Mouse (Mus musculus) heart, embryonic 12.5 days (tissue): Measurements from ENCODE around the gene Gm21293. TPM values are rescaled to one million over a fixed set of nuclear protein-coding genes. Genes with fewer than 3 reads are reported as not detected.
"Not testable (repeated sequence)": the region's sequence is repeated elsewhere in the genome, so short reads cannot be mapped to it uniquely, and the experiment has no call there.

Experiments
- ATAC-seq: fragments of 200-750 bp; cut with Nextera tagmentation; 2 replicates; pipeline ENCODE4 v1.8.0; 2017; ENCODE audit warnings: moderate TSS enrichment, moderate library complexity; ENCODE audit not compliant: insufficient number of reproducible peaks, low FRiP score
- H3K27ac ChIP-seq: fragments of 300-500 bp; sonication (generic); 2 replicates; pipeline ENCODE4 v1.5.1; 2016; ENCODE audit warnings: mild to moderate bottlenecking, moderate library complexity; ENCODE audit not compliant: poor library complexity, severe bottlenecking
- H3K27me3 ChIP-seq: fragments of 300-500 bp; sonication (generic); replicated peaks from 2 replicates; pipeline ENCODE4 v1.6.1; 2016; ENCODE audit warnings: mild to moderate bottlenecking, moderate library complexity
- H3K36me3 ChIP-seq: fragments of 300-500 bp; sonication (generic); 2 replicates; pipeline ENCODE4 v1.6.1; 2016; ENCODE audit warnings: mild to moderate bottlenecking, moderate library complexity
- H3K4me1 ChIP-seq: fragments of 300-500 bp; sonication (generic); replicated peaks from 2 replicates; pipeline ENCODE4 v1.6.1; 2016; ENCODE audit warnings: mild to moderate bottlenecking
- H3K4me2 ChIP-seq: fragments of 300-500 bp; sonication (generic); 2 replicates; pipeline ENCODE4 v1.6.1; 2016; ENCODE audit warnings: mild to moderate bottlenecking, moderate library complexity
- H3K4me3 ChIP-seq: fragments of 300-500 bp; sonication (generic); 2 replicates; pipeline ENCODE4 v1.5.1; 2016; ENCODE audit warnings: mild to moderate bottlenecking
- H3K9ac ChIP-seq: fragments of 300-500 bp; sonication (generic); 2 replicates; pipeline ENCODE4 v1.6.1; 2016; ENCODE audit warnings: mild to moderate bottlenecking, moderate library complexity
- H3K9me3 ChIP-seq: fragments of 300-500 bp; sonication (generic); replicated peaks from 2 replicates; pipeline ENCODE4 v1.6.1; 2016; ENCODE audit warnings: mild to moderate bottlenecking, moderate library complexity
- WGBS: fragments of 180-500 bp; shearing (Covaris S2); methylation state at CpG from one replicate; pipeline ENCODE4 v1.1.7; 2016; 5-methylcytosine and 5-hydroxymethylcytosine counted together
- polyA plus RNA-seq: library from polyadenylated mRNA; unstranded; fragments of >200 nt; fragmentation: Nextera tagmentation; extraction: Ambion mirVana; gene quantifications from 2 replicates; pipeline ENCODE4 v1.2.1, GENCODE M21; 2016

Gm21293 gene
- not detected in 2 replicates for polyA plus RNA-seq

- H3K27me3 ChIP-seq, ATAC-seq, H3K4me2 ChIP-seq, H3K27ac ChIP-seq, H3K4me3 ChIP-seq, H3K9me3 ChIP-seq, H3K9ac ChIP-seq, H3K4me1 ChIP-seq, H3K36me3 ChIP-seq: not testable (repeated sequence)
- no CpG with 5 or more reads among the region's 3 CpGs for WGBS
Observed at GRCm38 (mm10) chr10:104142687-104143086, at the start of gene Gm21293. Gene Gm21293 (plus strand): TSS chr10:104142987.

- Histone ChIP-seq H3K4me1 (no peaks in the 10 kb centered on the region), H3K36me3 (no peaks in the 10 kb centered on the region), H3K4me3 (no peak overlapping the region), H3K4me2 (no peak overlapping the region), H3K9me3 (no peaks in the 10 kb centered on the region), H3K27me3 (no peaks in the 10 kb centered on the region), H3K9ac (no peak overlapping the region), H3K27ac (no peak overlapping the region)
- 74% methylated on average over 3 of the region's 3 CpGs for whole genome bisulfite sequencing
- no peak for ATAC-seq
Observed at GRCm38 (mm10) chr10:104110044-104110443, 32.7 kb upstream of the Gm21293 start.

GRCm38 (mm10) chr10:104118312-104118711 lies 24.5 kb upstream of the Gm21293 start:
- Histone ChIP-seq H3K36me3 (no peaks in the 10 kb centered on the region), H3K4me2 (no peak overlapping the region), H3K27ac (no peak overlapping the region), H3K4me1 (no peaks in the 10 kb centered on the region), H3K9ac (no peak overlapping the region), H3K9me3 (no peaks in the 10 kb centered on the region), H3K27me3 (no peaks in the 10 kb centered on the region), H3K4me3 (no peak overlapping the region)
- 31% methylated on average over 2 of the region's 2 CpGs for WGBS
- ATAC-seq = no peak

GRCm38 (mm10) chr10:104151197-104151596 lies 8.4 kb downstream of the Gm21293 start, which contains the start of gene Gm6763:
Gene Gm6763 (plus strand): TSS chr10:104151497.
- not testable (repeated sequence) for H3K4me3 ChIP-seq, H3K9me3 ChIP-seq, ATAC-seq, H3K27ac ChIP-seq, H3K4me2 ChIP-seq, H3K36me3 ChIP-seq, H3K27me3 ChIP-seq, H3K4me1 ChIP-seq, H3K9ac ChIP-seq
- no CpG with 5 or more reads among the region's 3 CpGs for WGBS

GRCm38 (mm10) chr10:104159706-104160105 lies 16.9 kb downstream of the Gm21293 start, which contains the start of gene Gm8764:
Gene Gm8764 (plus strand): TSS chr10:104160006.
- H3K4me2 ChIP-seq, H3K4me1 ChIP-seq, H3K27ac ChIP-seq, ATAC-seq, H3K36me3 ChIP-seq, H3K4me3 ChIP-seq, H3K9ac ChIP-seq, H3K27me3 ChIP-seq, H3K9me3 ChIP-seq: not testable (repeated sequence)
- WGBS = no CpG with 5 or more reads among the region's 3 CpGs

- H3K9ac ChIP-seq, H3K4me1 ChIP-seq, ATAC-seq, H3K9me3 ChIP-seq, H3K27ac ChIP-seq, H3K4me2 ChIP-seq, H3K36me3 ChIP-seq, H3K27me3 ChIP-seq, H3K4me3 ChIP-seq: not testable (repeated sequence)
- WGBS = no CpG with 5 or more reads among the region's 3 CpGs
Observed at GRCm38 (mm10) chr10:104168215-104168614, 25.4 kb downstream of the Gm21293 start, which contains the start of gene Gm21304. Gene Gm21304 (plus strand): TSS chr10:104168515.

- not testable (repeated sequence) for H3K4me1 ChIP-seq, H3K9ac ChIP-seq, H3K9me3 ChIP-seq, H3K4me3 ChIP-seq, ATAC-seq, H3K36me3 ChIP-seq, H3K27ac ChIP-seq, H3K4me2 ChIP-seq, H3K27me3 ChIP-seq
- WGBS = no CpG with 5 or more reads among the region's 3 CpGs
Observed at GRCm38 (mm10) chr10:104176724-104177123, 33.9 kb downstream of the Gm21293 start, which contains the start of gene Gm21312. Gene Gm21312 (plus strand): TSS chr10:104177024.

- not testable (repeated sequence) for H3K9me3 ChIP-seq, H3K4me1 ChIP-seq, H3K4me3 ChIP-seq, H3K9ac ChIP-seq, ATAC-seq, H3K27ac ChIP-seq, H3K4me2 ChIP-seq, H3K27me3 ChIP-seq, H3K36me3 ChIP-seq
- no CpG with 5 or more reads among the region's 3 CpGs for WGBS
Observed at GRCm38 (mm10) chr10:104185233-104185632, 42.4 kb downstream of the Gm21293 start, which contains the start of gene Gm20765. Gene Gm20765 (plus strand): TSS chr10:104185533.

GRCm38 (mm10) chr10:104193742-104194141 lies 51.0 kb downstream of the Gm21293 start, which contains the start of gene Gm4340:
Gene Gm4340 (plus strand): TSS chr10:104194042.
- no CpG with 5 or more reads among the region's 3 CpGs for WGBS
- not testable (repeated sequence) for H3K27me3 ChIP-seq, H3K4me3 ChIP-seq, H3K36me3 ChIP-seq, H3K9me3 ChIP-seq, H3K4me1 ChIP-seq, H3K9ac ChIP-seq, H3K27ac ChIP-seq, ATAC-seq, H3K4me2 ChIP-seq

Other genes with a start within 250 kb of the Gm21293 start
- not detected in 2 replicates for gene Gm6763, start 8.5 kb downstream of the Gm21293 start, polyA plus RNA-seq
- gene Gm8764, start 17.0 kb downstream of the Gm21293 start, polyA plus RNA-seq = not detected in 2 replicates
- gene Gm21304, start 25.5 kb downstream of the Gm21293 start, polyA plus RNA-seq = not detected in 2 replicates
- not detected in 2 replicates for gene Gm21312, start 34.0 kb downstream of the Gm21293 start, polyA plus RNA-seq
- not detected in 2 replicates for gene Gm20765, start 42.5 kb downstream of the Gm21293 start, polyA plus RNA-seq
- gene Gm4340, start 51.1 kb downstream of the Gm21293 start, polyA plus RNA-seq = not detected in 2 replicates